Mouse (Mus musculus) heart, postnatal 0 days (tissue): Measurements from ENCODE around the gene Med1.

Experiments used
- CTCF ChIP-seq: IDR thresholded peaks from 2 replicates; pipeline ENCODE4 v1.5.1; 2016; ENCODE audit warnings: antibody characterized with exemption, control low read depth, low read depth
- EP300 ChIP-seq: IDR thresholded peaks from 2 replicates; pipeline ENCODE4 v1.6.1; 2016; ENCODE audit warnings: antibody characterized with exemption, low read depth

- TF ChIP-seq CTCF (no peak), EP300 (no peak)
Measured at GRCm38 (mm10) chr11:98114363-98114762, 78.7 kb downstream of the Med1 start.
